Comparison of ENCODE assay signal across 30 mouse cellular contexts in genomic region chr6:56848974-56849373, GRCm38 (mm10). TPM values are rescaled to one million over a fixed set of nuclear protein-coding genes. Genes with fewer than 3 reads are reported as not detected.
DNase-seq lines count a peak whose midpoint lies in the region; ATAC-seq and TF ChIP-seq lines count a peak whose summit lies in the region.
"Had no signal": no experiment of that assay in that cellular context is flagged by ENCODE, and none has a peak within 500 bp of the region (broad histone marks: within the 10 kb centered on the region; RNA-seq: fewer than 3 reads in every experiment).

No protein-coding gene starts in this region.

- no peak overlapping the region for H3K4me2 ChIP-seq in intestine, embryonic 16.5 days (ENCODE audit: low read depth, low read length)
- no peak overlapping the region for H3K4me2 ChIP-seq in intestine, postnatal 0 days (replicated peaks; ENCODE audit: low read depth)
- H3K4me2 ChIP-seq in stomach, postnatal 0 days (replicated peaks; ENCODE audit: low read depth), result no peak overlapping the region
- H3K4me2 ChIP-seq: embryonic facial prominence, embryonic 13.5 days; forebrain, embryonic 13.5 days; heart, embryonic 12.5 days; hindbrain, embryonic 14.5 days had no signal

- H3K36me3 ChIP-seq in intestine, embryonic 16.5 days (ENCODE audit: control insufficient read depth, insufficient read depth, low read length), result no peaks in the 10 kb centered on the region
- peaks cover 18% of the 10 kb centered on the region; the same call in 1 of the 2 replicates for H3K36me3 ChIP-seq in intestine, postnatal 0 days (ENCODE audit: control insufficient read depth, insufficient read depth)
- H3K36me3 ChIP-seq in stomach, postnatal 0 days (ENCODE audit: control insufficient read depth, insufficient read depth, low read length), result peaks cover 3% of the 10 kb centered on the region

- H3K4me3 ChIP-seq in intestine, embryonic 16.5 days (ENCODE audit: low read length), result no peak overlapping the region
- H3K4me3 ChIP-seq in intestine, postnatal 0 days (ENCODE audit: low read depth, low read length), result no peak overlapping the region
- no peak overlapping the region for H3K4me3 ChIP-seq in stomach, postnatal 0 days (ENCODE audit: low read depth, low read length)
- H3K4me3 ChIP-seq: embryonic facial prominence, embryonic 10.5 days; embryonic facial prominence, embryonic 13.5 days; forebrain, embryonic 10.5 days; forebrain, embryonic 13.5 days; gastrocnemius, adult 2 months; heart, embryonic 12.5 days had no signal

- H3K4me1 ChIP-seq in intestine, embryonic 16.5 days (ENCODE audit: control insufficient read depth, insufficient read depth, low read length), result no peaks in the 10 kb centered on the region
- no peaks in the 10 kb centered on the region for H3K4me1 ChIP-seq in intestine, postnatal 0 days (replicated peaks; ENCODE audit: control insufficient read depth, insufficient read depth, low read length)
- no peaks in the 10 kb centered on the region for H3K4me1 ChIP-seq in stomach, postnatal 0 days (replicated peaks; ENCODE audit: control insufficient read depth, insufficient read depth)
- H3K4me1 ChIP-seq: embryonic facial prominence, embryonic 10.5 days; embryonic facial prominence, embryonic 13.5 days; forebrain, embryonic 13.5 days had no signal

- peak; percentile 44; the same call in 1 of the 2 replicates for ATAC-seq in intestine, embryonic 16.5 days
- no peak for ATAC-seq in intestine, postnatal 0 days
- 0 out of 2 replicates have a peak, but pooled peaks have one; percentile 18 for ATAC-seq in stomach, postnatal 0 days (ENCODE audit: low FRiP score, low TSS enrichment)
- ATAC-seq: CD4-positive, CD25-positive, alpha-beta regulatory T cell, adult 4 months; forebrain, embryonic 13.5 days; forebrain, embryonic 16.5 days; hindbrain, postnatal 0 days; inflammation-experienced regulatory T-cells, adult 6 months; Patski had no signal

- H3K9ac ChIP-seq in intestine, embryonic 16.5 days (ENCODE audit: low read depth, low read length), result no peak overlapping the region
- H3K9ac ChIP-seq in intestine, postnatal 0 days (ENCODE audit: low read depth, low read length), result no peak overlapping the region
- H3K9ac ChIP-seq in stomach, postnatal 0 days (ENCODE audit: low read length), result no peak overlapping the region
- H3K9ac ChIP-seq: embryonic facial prominence, embryonic 13.5 days; forebrain, embryonic 13.5 days; heart, embryonic 12.5 days; hindbrain, embryonic 14.5 days had no signal

- WGBS in intestine, embryonic 16.5 days, result 81% methylated on average over 3 of the region's 3 CpGs
- 70% methylated on average over 3 of the region's 3 CpGs for WGBS in intestine, postnatal 0 days
- 65% methylated on average over 3 of the region's 3 CpGs for WGBS in stomach, postnatal 0 days

- TF ChIP-seq EP300 in stomach, postnatal 0 days (optimal IDR thresholded peaks at IDR 0.05), result no peak

- H3K27me3 ChIP-seq in intestine, embryonic 16.5 days (replicated peaks; ENCODE audit: control insufficient read depth, insufficient read depth, low read length), result no peaks in the 10 kb centered on the region
- H3K27me3 ChIP-seq in intestine, postnatal 0 days (replicated peaks; ENCODE audit: control insufficient read depth, insufficient read depth, low read length), result no peaks in the 10 kb centered on the region
- no peaks in the 10 kb centered on the region for H3K27me3 ChIP-seq in stomach, postnatal 0 days (ENCODE audit: control insufficient read depth, insufficient read depth, low read length)
- H3K27me3 ChIP-seq: embryonic facial prominence, embryonic 13.5 days; forebrain, embryonic 13.5 days; heart, embryonic 12.5 days; Patski had no signal

- no peak overlapping the region for H3K27ac ChIP-seq in intestine, embryonic 16.5 days (ENCODE audit: low read length)
- H3K27ac ChIP-seq in intestine, postnatal 0 days (ENCODE audit: low read depth, low read length), result no peak overlapping the region
- no peak overlapping the region for H3K27ac ChIP-seq in stomach, postnatal 0 days (replicated peaks)
- H3K27ac ChIP-seq: embryonic facial prominence, embryonic 10.5 days; embryonic facial prominence, embryonic 13.5 days; forebrain, embryonic 10.5 days; forebrain, embryonic 13.5 days; gastrocnemius, adult 2 months; hindbrain, embryonic 14.5 days; hindbrain, postnatal 0 days had no signal

- DNase-seq in 3T3-L1 (ENCODE audit: low read depth, low spot score) (peak; percentile 85), NIH3T3 (ENCODE audit: low read depth) (peak; percentile 81)
- DNase-seq in stomach, postnatal 0 days (ENCODE audit: low spot score), result no peak
- DNase-seq in cerebellum, adult 18-20 months, result no peak
- DNase-seq in retina, postnatal 1 day, result no peak
- DNase-seq: adrenal gland, adult 2 months; adrenal gland, postnatal 14 days; cerebellum, adult 11 months; cerebellum, adult 8-10 months; cerebellum, postnatal 10 days; cerebellum, postnatal 36 days; embryo, embryonic 11 days; gastrocnemius, adult 2 months; gastrocnemius, postnatal 14 days; heart, adult 11 months; heart, postnatal 14 days; heart, postnatal 4 days had no signal

- TF ChIP-seq CTCF in intestine, postnatal 0 days (IDR thresholded peaks at IDR 0.05; ENCODE audit: low read depth), result no peak
- TF ChIP-seq CTCF in stomach, postnatal 0 days (IDR thresholded peaks at IDR 0.05; ENCODE audit: low read depth), result no peak

- H3K9me3 ChIP-seq in intestine, embryonic 16.5 days (ENCODE audit: control insufficient read depth, low read length), result no peaks in the 10 kb centered on the region
- no peaks in the 10 kb centered on the region for H3K9me3 ChIP-seq in intestine, postnatal 0 days (ENCODE audit: control insufficient read depth)
- H3K9me3 ChIP-seq in stomach, postnatal 0 days (ENCODE audit: control insufficient read depth, low read length), result no peaks in the 10 kb centered on the region
- H3K9me3 ChIP-seq: embryonic facial prominence, embryonic 10.5 days; embryonic facial prominence, embryonic 13.5 days; forebrain, embryonic 10.5 days; forebrain, embryonic 13.5 days; heart, embryonic 12.5 days had no signal

RNA-seq across cellular contexts. Expression of gene Fkbp9, which starts 17.1 kb away (rescaled TPM):
- polyA plus RNA-seq in intestine, embryonic 16.5 days (2015; fragmentation: Nextera tagmentation; extraction: Ambion mirVana), result 88.1 and 89.0 TPM in 2 replicates
- 38.0 and 39.4 TPM in 2 replicates for polyA plus RNA-seq in intestine, postnatal 0 days (2015; fragmentation: Nextera tagmentation; extraction: Ambion mirVana)
- polyA plus RNA-seq in stomach, postnatal 0 days (2015; fragmentation: Nextera tagmentation; extraction: Ambion mirVana), result 80.5 and 85.8 TPM in 2 replicates
- polyA plus RNA-seq: CD4-positive, CD25-positive, alpha-beta regulatory T cell, adult 4 months; inflammation-experienced regulatory T-cells, adult 6 months had no signal

RNA-seq across cellular contexts. Expression of gene Kbtbd2, which starts 51.4 kb away (rescaled TPM):
- 17.1 and 19.3 TPM in 2 replicates for polyA plus RNA-seq in intestine, embryonic 16.5 days (2015; fragmentation: Nextera tagmentation; extraction: Ambion mirVana)
- polyA plus RNA-seq in intestine, postnatal 0 days (2015; fragmentation: Nextera tagmentation; extraction: Ambion mirVana), result 8.1 TPM in 2 replicates
- 9.3 and 10.8 TPM in 2 replicates for polyA plus RNA-seq in stomach, postnatal 0 days (2015; fragmentation: Nextera tagmentation; extraction: Ambion mirVana)

Comparison
In these comparisons a context has a peak if more than half of its experiments do, and no peak if none do; other contexts are left out.
1. DNase-seq: peak in 3T3-L1 (single experiment) and NIH3T3 (single experiment); none in stomach, postnatal 0 days (single experiment), cerebellum, adult 18-20 months (0 of 2) and retina, postnatal 1 day (single experiment).